Mouse (Mus musculus): Measurements from ENCODE around the gene Arid4a. TPM values are rescaled to one million over a fixed set of nuclear protein-coding genes. Genes with fewer than 3 reads are reported as not detected.

The Arid4a gene
- total RNA-seq (2021): 10 to 100 TPM; 41.7 to 44.2 TPM

GRCm38 (mm10) chr12:71015363-71016210 lies at the start of gene Arid4a:
Arid4a (plus strand) TSS chr12:71015990.
- peak; percentile 96 to 98 for DNase-seq

DNA sequence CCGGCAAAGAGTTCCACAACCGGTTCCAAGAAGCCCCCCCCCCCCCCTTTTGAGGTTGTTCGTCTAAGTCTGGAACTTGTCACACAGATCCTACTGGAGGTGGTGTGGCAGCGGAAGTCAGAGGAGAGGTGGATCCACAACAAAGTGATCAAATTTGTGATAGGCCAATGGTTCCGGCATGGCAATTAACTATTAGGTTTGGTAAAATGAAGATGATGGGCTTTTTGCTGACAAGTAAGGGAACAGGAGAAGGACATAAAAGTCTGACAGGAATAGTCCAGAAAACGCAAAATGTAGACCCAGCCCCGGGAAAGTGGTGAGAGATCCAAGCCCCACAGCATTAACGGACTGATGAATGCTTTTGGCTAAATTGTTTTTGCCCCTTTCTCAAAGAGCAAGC lies 48.2 kb upstream of the Arid4a start:
- no peak for DNase-seq

DNA sequence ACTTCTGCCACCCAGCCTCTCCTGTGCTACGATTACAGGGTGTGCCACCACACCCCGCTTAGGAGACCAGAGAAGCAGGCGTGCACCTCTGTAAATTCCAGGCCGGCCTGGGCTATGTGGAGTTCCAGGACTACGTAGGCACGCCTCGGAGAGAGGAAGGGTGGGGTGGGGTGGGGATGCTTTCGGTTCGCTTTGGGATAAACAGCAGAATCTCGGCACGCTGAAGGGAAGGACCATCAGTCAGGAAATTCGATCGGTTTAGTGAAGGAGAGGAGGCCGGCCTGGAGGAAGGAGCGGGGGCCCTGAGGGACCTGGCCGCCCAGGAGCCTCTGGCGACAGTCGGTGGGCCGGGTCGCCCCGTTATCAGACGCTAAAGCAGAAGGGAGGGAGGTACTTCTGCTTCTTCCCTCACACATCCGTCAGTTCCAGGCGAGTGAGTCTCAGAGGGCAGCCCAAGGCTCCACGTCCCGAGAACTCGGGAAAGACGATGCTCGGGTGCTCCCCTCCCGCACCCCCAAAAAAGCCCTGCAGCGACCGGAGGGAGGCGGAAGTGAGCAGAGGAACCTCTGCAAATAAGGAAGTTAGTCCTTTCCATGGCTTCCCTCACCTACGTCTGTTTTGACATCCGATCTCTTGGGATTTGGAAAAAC lies 47.5 kb upstream of the Arid4a start:
- DNase-seq: peak; percentile 75 to 77

GRCm38 (mm10) chr12:70968791-70969307 lies 46.9 kb upstream of the Arid4a start:
- peak; percentile 81 to 87 for DNase-seq

DNA sequence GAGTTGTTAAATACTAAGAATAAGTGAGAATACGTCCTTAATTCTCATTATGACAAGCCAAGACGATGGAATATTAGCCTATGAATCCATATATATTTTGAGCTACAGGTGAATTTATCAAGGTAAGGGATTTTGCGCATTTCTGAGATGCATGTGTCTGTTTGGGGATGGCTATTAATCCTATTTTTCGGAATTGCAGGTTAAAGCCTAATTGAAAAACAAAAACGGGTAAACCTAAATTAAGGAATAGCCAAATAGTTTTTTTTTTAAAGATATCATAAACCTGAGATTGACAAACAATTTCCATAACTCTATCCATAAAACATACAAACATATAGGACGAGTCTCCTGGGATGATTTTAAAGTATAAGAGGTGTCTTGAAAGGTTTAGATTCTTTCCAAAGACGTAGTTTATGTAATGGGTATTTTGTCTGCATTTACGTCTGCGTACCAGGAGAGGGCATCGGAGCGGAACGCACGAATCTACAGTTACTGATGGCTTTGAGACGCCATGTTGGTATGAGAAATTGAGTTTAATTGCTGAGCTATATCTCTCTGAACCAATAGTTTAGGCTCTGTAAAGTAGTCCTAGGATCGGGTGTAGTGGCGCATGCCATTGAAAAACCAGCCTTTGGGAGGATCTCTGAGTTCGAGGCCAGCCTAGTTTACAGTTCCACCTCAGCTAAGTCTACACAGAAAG lies 46.2 kb upstream of the Arid4a start:
- DNase-seq: peak; percentile 37 to 38

- DNase-seq: no peak
Measured at GRCm38 (mm10) chr12:70973831-70974230, 42.0 kb upstream of the Arid4a start.

DNA sequence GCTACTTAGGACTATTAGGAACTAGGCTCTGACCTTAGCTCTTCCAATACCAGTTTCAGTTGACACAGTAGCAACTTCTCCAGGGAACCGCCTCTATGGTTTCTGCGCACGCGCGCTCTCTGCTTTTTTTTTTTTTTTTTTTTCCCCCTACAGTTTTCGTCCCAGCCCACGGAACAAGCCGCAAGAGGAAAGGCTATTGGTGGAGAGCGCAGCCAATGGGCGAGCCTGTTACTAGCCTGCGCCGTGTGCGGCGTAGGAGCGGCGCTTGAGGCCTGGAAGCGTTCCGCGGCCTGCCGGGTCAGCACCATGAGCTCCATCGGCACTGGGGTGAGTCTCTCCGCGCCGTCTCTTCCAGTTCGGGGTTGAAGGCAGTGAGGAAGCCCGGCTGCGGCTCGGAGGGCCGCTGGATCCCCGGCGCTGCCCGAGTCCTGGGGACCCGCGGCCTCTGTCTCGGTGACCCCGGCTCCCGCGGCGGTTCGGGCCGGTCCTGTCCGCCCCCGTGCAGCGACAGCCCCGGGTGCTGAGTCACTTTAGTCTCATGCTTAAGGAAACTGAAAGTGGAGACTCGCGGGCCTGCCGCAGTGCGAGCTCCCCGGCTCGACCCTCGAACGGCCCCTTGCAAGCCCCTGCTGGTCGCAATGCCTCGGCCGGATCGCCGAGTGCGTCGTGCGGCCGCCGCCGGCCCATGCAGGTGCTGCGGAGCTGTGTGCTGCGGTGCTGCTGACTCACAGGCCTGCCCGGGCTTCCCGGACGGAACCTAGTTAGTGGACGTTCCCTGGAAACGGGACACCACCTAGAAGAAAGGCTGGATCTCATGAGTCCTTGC lies 41.1 kb upstream of the Arid4a start, which contains the start of gene Psma3:
Gene Psma3, plus strand, starts transcription at position 181 of the 826 bp plus-strand sequence.
- DNase-seq: peak; percentile 86 to 89

DNA sequence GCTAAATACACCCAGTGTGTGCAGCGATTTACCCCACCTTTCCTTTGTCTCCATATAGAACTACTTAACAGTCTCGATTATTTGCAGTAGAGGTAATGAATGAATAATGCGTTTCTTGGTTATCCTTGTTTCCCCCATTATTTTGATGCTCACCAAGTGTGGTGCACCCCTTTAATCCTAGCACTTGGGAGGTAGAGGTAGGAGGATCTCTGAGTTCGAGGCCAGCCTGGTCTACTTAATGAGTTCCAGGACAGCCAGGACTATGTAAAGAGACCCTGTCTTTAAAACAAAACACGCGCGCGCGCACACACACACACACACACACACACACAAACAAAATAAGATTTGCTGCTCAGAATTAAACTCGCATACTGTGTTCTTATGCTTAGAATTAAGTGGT lies 40.4 kb upstream of the Arid4a start:
- DNase-seq: no peak

GRCm38 (mm10) chr12:70975891-70976290 lies 39.9 kb upstream of the Arid4a start:
- no peak for DNase-seq

DNA sequence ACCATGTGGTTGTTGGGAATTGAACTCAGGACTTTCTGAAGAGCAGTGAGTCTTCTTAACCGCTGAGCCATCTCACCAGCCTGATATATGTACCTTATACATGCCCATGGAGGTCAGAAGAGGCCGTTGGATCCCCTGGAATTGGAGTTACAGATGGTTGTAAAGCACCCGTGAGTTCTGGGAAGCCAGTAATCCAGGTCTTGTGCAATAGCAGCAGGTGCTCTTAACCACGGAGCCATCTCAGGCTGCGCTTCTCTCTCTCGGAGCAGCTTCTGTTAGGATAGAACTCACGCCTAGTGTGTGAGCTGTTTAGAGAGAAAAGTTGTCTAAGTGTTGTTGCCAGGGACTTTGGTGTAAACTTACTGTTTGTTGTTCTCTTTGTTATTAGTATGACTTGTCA lies 37.4 kb upstream of the Arid4a start:
- no peak for DNase-seq

- DNase-seq: no peak
Measured at GRCm38 (mm10) chr12:70984855-70985550, 30.8 kb upstream of the Arid4a start.

DNA sequence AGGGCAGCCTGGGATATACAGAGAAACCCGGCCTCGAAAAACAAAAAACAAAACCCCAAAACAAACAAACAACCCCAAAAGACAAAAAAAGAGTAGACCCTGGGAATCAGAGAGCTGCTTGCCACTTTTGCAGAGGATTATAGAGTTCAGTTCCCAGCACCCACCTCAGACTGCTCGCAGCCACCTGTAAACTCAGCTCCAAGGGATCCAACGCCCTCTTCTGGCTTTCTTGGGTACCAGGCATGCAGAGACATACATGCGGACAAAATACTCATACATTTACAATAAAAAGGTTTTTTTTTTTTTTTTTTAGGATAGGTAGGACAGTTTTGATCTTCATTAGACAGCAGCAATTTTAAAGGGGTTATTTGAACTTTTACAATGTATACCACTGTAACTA lies 18.6 kb upstream of the Arid4a start:
- no peak for DNase-seq

DNA sequence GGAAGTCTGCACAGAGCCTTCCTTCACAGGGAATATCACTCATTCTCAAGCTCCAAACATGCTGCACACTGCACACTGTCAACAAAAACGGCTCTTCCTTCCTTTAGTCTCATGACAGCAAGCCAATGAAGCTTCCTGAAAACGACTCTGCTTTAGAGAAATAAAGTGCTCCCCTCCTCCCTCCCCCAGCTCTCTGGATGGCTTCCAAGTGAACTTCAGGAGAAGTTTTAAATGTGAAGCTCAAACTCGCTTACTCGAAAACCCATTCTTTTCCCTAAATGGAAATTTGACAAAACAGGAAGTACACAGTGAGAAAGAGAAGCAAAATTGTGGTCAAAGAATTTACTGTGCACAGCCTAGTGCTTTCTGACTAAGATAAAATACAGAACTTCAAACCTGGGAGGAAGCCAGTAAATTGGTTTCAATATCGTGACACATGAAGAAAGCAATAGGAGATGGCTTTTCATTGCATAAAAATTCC lies 16.3 kb upstream of the Arid4a start:
- DNase-seq: no peak

DNA sequence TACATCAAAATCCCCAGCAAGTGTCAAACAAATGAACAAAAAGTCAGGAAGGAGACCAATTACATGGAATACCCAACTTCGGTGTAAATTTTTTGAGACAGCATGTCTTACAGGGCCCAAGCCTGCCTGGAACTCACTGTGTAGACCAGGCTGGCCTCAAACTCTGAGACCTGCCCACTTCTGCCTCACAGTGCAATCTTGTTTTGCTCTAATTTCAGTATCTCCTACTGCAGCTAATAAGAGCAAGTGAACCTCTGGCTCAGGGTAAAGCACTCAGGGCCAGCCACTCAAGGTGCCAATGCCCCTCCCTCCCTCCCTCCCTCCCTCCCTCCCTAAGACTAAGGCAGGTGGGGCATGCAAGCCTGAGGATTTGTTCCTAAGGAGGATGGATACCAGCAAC lies 15.4 kb upstream of the Arid4a start:
- no peak for DNase-seq

- DNase-seq: no peak
Measured at GRCm38 (mm10) chr12:71001456-71001855, 14.3 kb upstream of the Arid4a start.

GRCm38 (mm10) chr12:71003760-71004426 lies 11.9 kb upstream of the Arid4a start:
- DNase-seq: no peak

- DNase-seq: no peak
Measured at GRCm38 (mm10) chr12:71006141-71006540, 9.6 kb upstream of the Arid4a start.

DNA sequence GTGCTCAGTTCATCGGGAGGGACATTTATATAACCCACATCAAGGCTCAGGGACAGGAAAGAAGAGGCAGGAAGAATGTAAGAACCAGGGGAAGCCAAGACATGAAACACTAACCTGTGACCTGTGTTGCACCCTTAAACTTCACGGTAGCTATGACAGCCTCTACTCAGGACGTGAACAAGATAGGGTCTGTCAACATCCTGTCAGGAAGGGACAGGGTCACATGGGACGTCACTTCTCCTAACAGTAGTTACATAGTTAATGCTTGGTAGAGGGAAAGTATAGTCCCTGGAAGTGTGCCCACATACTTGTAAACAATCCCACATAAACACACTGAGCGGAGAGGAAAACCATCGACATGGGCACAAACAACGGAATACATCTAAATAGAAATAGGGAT lies 8.9 kb upstream of the Arid4a start:
- no peak for DNase-seq

DNA sequence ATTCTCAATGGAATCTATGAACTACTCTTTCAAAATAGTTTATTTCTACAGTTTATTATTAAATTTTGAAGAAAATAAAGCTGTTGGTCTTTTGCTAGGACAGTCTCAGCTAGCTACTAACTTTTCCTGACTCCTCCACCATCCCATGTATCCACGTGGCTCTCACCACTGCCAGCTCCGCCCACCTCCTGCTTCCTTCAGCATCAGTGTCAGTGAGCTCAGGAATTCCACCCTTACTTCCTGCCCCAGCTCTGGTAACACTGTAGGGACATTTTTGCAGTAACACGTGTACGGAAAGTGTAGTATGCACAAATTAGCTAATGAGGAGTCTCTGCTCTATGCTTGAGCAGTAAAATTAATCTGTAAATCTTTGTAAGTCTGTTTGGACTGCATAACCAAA lies 6.0 kb upstream of the Arid4a start:
- DNase-seq: no peak

- peak in 1 of 2 experiments; percentile 12 for DNase-seq
Measured at GRCm38 (mm10) chr12:71014845-71015362, 886 bp upstream of the Arid4a start.

GRCm38 (mm10) chr12:71016211-71016502 lies 367 bp downstream of the Arid4a start:
- DNase-seq: no peak

Measured in layer of hippocampus, postnatal 36 days (tissue).